Mouse (Mus musculus) testis, postnatal 10 days (tissue): Measurements from ENCODE around the gene D17Wsu92e.

Experiments
- DNase-seq: peaks from one replicate; pipeline ENCODE4 v3.0.0; 2021; ENCODE audit warnings: low spot score

D17Wsu92e gene

GRCm38 (mm10) chr17:27790976-27791375 is 29.5 kb downstream of the D17Wsu92e start:
- no peak for DNase-seq

- DNase-seq = no peak
Measured at GRCm38 (mm10) chr17:27790015-27790414, 30.4 kb downstream of the D17Wsu92e start.

- no peak for DNase-seq
Measured at GRCm38 (mm10) chr17:27788456-27789172, 31.8 kb downstream of the D17Wsu92e start.

GRCm38 (mm10) chr17:27783567-27783966 is 36.9 kb downstream of the D17Wsu92e start:
- DNase-seq = no peak

GRCm38 (mm10) chr17:27781059-27781687 is 39.3 kb downstream of the D17Wsu92e start:
- DNase-seq = no peak

- no peak for DNase-seq
Measured at GRCm38 (mm10) chr17:27779755-27780154, 40.7 kb downstream of the D17Wsu92e start.

GRCm38 (mm10) chr17:27778671-27779355 is 41.6 kb downstream of the D17Wsu92e start:
- no peak for DNase-seq

- DNase-seq = no peak
Measured at GRCm38 (mm10) chr17:27777823-27778222, 42.6 kb downstream of the D17Wsu92e start.

- no peak for DNase-seq
Measured at GRCm38 (mm10) chr17:27774198-27774597, 46.2 kb downstream of the D17Wsu92e start.

- DNase-seq = no peak
Measured at GRCm38 (mm10) chr17:27771616-27772015, 48.8 kb downstream of the D17Wsu92e start.

- DNase-seq = peak; percentile 88
Measured at GRCm38 (mm10) chr17:27768817-27769542, 51.5 kb downstream of the D17Wsu92e start.

GRCm38 (mm10) chr17:27767543-27767942 is 52.9 kb downstream of the D17Wsu92e start:
- no peak for DNase-seq

- no peak for DNase-seq
Measured at GRCm38 (mm10) chr17:27767120-27767519, 53.3 kb downstream of the D17Wsu92e start.

- no peak for DNase-seq
Measured at GRCm38 (mm10) chr17:27765066-27765465, 55.4 kb downstream of the D17Wsu92e start.

- DNase-seq = no peak
Measured at GRCm38 (mm10) chr17:27764453-27764852, 56.0 kb downstream of the D17Wsu92e start.

GRCm38 (mm10) chr17:27762884-27763283 is 57.6 kb downstream of the D17Wsu92e start:
- no peak for DNase-seq

- DNase-seq = peak; percentile 84
Measured at GRCm38 (mm10) chr17:27761639-27762336, 58.7 kb downstream of the D17Wsu92e start.

GRCm38 (mm10) chr17:27760169-27760568 is 60.3 kb downstream of the D17Wsu92e start:
- no peak for DNase-seq

GRCm38 (mm10) chr17:27751314-27752202 is 68.9 kb downstream of the D17Wsu92e start:
- no peak for DNase-seq

GRCm38 (mm10) chr17:27750451-27750942 is 70.0 kb downstream of the D17Wsu92e start:
- no peak for DNase-seq
